Mouse (Mus musculus) liver, embryonic 16.5 days (tissue): ENCODE results near the gene Tac2. TPM values are rescaled to one million over a fixed set of nuclear protein-coding genes. Genes with fewer than 3 reads are reported as not detected.

Source experiments
- ATAC-seq: fragments of 200-750 bp; cut with Nextera tagmentation; 2 replicates; pipeline ENCODE4 v1.8.0; 2017; ENCODE audit warnings: low read depth, mild to moderate bottlenecking, moderate number of reproducible peaks, moderate library complexity
- H3K27ac ChIP-seq: fragments of 300-500 bp; sonication (generic); 2 replicates; pipeline ENCODE4 v1.5.1; 2014; ENCODE audit warnings: mild to moderate bottlenecking, low read length
- H3K27me3 ChIP-seq: fragments of 300-500 bp; sonication (generic); 2 replicates; pipeline ENCODE4 v1.6.1; 2014; ENCODE audit warnings: low read depth, low read length, mixed read lengths; ENCODE audit not compliant: control insufficient read depth, insufficient read depth
- H3K36me3 ChIP-seq: fragments of 300-500 bp; sonication (generic); 2 replicates; pipeline ENCODE4 v1.6.1; 2014; ENCODE audit warnings: mild to moderate bottlenecking; ENCODE audit not compliant: control insufficient read depth, insufficient read depth
- H3K4me1 ChIP-seq: fragments of 300-500 bp; sonication (generic); 2 replicates; pipeline ENCODE4 v1.6.1; 2014; ENCODE audit warnings: low read depth, low read length, mixed read lengths; ENCODE audit not compliant: control insufficient read depth
- H3K4me2 ChIP-seq: fragments of 300-500 bp; sonication (generic); 2 replicates; pipeline ENCODE4 v1.6.1; 2014; ENCODE audit warnings: low read depth, low read length, mixed read lengths
- H3K4me3 ChIP-seq: fragments of 300-500 bp; sonication (generic); 2 replicates; pipeline ENCODE4 v1.5.1; 2014; ENCODE audit warnings: low read depth, mild to moderate bottlenecking, low read length
- H3K9ac ChIP-seq: fragments of 300-500 bp; sonication (generic); 2 replicates; pipeline ENCODE4 v1.6.1; 2014; ENCODE audit warnings: low read depth, low read length
- H3K9me3 ChIP-seq: fragments of 300-500 bp; sonication (generic); replicated peaks from 2 replicates; pipeline ENCODE4 v1.6.1; 2016; ENCODE audit warnings: low read length; ENCODE audit not compliant: control insufficient read depth
- WGBS: fragments of 180-500 bp; shearing (Covaris S2); extraction: QIAGEN DNeasy Blood & Tissue Kit; methylation state at CpG from one replicate; pipeline ENCODE4 v1.1.7; 2014; ENCODE audit not compliant: insufficient replicate concordance; 5-methylcytosine and 5-hydroxymethylcytosine counted together
- polyA plus RNA-seq: library from polyadenylated mRNA; unstranded; fragments of >200 nt; fragmentation: Nextera tagmentation; extraction: Ambion mirVana; gene quantifications from 2 replicates; pipeline ENCODE4 v1.2.1, GENCODE M21; 2015

Gene Tac2
- polyA plus RNA-seq, 1 experiment from 2014 or later = 11.3 TPM

DNA sequence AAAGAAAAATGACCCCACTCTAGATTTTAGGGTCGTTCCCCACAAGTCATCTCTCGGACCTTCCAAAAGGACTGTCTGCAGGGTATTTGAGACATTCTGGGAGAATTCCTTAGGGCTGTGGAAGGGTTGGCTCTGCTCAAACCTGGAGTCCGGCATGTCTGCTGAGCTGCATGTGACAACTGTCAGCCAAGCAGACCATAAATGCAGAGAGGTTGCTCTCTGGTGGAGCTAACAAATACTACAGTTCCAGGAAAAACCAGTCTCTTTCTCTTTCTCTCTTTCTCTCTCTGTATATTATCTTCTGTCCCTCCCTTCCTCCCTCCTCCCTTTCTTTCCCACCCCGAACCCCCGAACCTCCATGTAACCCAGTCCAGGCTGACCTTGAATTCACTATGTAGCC lies 10.2 kb downstream of the Tac2 start:
- H3K36me3 ChIP-seq = no peaks in the 10 kb centered on the region
- H3K4me1 ChIP-seq = peaks cover 68% of the 10 kb centered on the region
- H3K4me2 ChIP-seq = no peak overlapping the region

GRCm38 (mm10) chr10:127736266-127736665 lies 12.0 kb downstream of the Tac2 start:
- H3K4me2 ChIP-seq = no peak overlapping the region
- H3K9me3 ChIP-seq = no peaks in the 10 kb centered on the region; the same call in 1 of the 2 replicates
- no peak for ATAC-seq
- H3K36me3 ChIP-seq = no peaks in the 10 kb centered on the region
- H3K27me3 ChIP-seq = no peaks in the 10 kb centered on the region
- no peak overlapping the region for H3K9ac ChIP-seq
- no peak overlapping the region for H3K4me3 ChIP-seq
- H3K27ac ChIP-seq = no peak overlapping the region
- WGBS = 29% methylated on average over 2 of the region's 2 CpGs
- peaks cover 56% of the 10 kb centered on the region for H3K4me1 ChIP-seq

More for the DNA sequence above, 10.2 kb downstream of the Tac2 start:
- no peak overlapping the region for H3K4me3 ChIP-seq
- no peak for ATAC-seq
- no peak overlapping the region; the same call in 1 of the 2 replicates for H3K9ac ChIP-seq
- H3K27ac ChIP-seq = no peak overlapping the region
- 22% methylated on average over 5 of the region's 5 CpGs for WGBS
- no peaks in the 10 kb centered on the region for H3K27me3 ChIP-seq
- H3K9me3 ChIP-seq = no peaks in the 10 kb centered on the region; the same call in 1 of the 2 replicates

GRCm38 (mm10) chr10:127736916-127737315 lies 12.6 kb downstream of the Tac2 start:
- no peaks in the 10 kb centered on the region; the same call in 1 of the 2 replicates for H3K9me3 ChIP-seq
- H3K4me2 ChIP-seq = no peak overlapping the region
- no peaks in the 10 kb centered on the region for H3K27me3 ChIP-seq
- peaks cover 54% of the 10 kb centered on the region for H3K4me1 ChIP-seq
- H3K36me3 ChIP-seq = peaks cover 2% of the 10 kb centered on the region
- no peak overlapping the region for H3K4me3 ChIP-seq
- H3K9ac ChIP-seq = no peak overlapping the region
- WGBS = 24% methylated on average over 4 of the region's 4 CpGs
- no peak for ATAC-seq
- H3K27ac ChIP-seq = peak overlapping the region; percentile 27; the same call in 1 of the 2 replicates

GRCm38 (mm10) chr10:127737552-127737951 lies 13.3 kb downstream of the Tac2 start:
- Histone ChIP-seq H3K9me3 (no peaks in the 10 kb centered on the region; the same call in 1 of the 2 replicates), H3K4me2 (peak overlapping the region; percentile 16; the same call in 1 of the 2 replicates), H3K9ac (no peak overlapping the region), H3K36me3 (peaks cover 9% of the 10 kb centered on the region), H3K27me3 (no peaks in the 10 kb centered on the region), H3K4me1 (peaks cover 50% of the 10 kb centered on the region), H3K27ac (peak overlapping the region; percentile 60; the same call in 1 of the 2 replicates), H3K4me3 (no peak overlapping the region)
- 19% methylated on average over 2 of the region's 2 CpGs for WGBS
- no peak for ATAC-seq

GRCm38 (mm10) chr10:127738151-127738882 lies 14.0 kb downstream of the Tac2 start:
- Histone ChIP-seq H3K9me3 (no peaks in the 10 kb centered on the region; the same call in 1 of the 2 replicates), H3K27ac (peak overlapping the region; percentile 84), H3K27me3 (no peaks in the 10 kb centered on the region), H3K36me3 (peaks cover 16% of the 10 kb centered on the region), H3K4me2 (peak overlapping the region; percentile 86), H3K4me1 (peaks cover 48% of the 10 kb centered on the region), H3K9ac (peak overlapping the region; percentile 28; the same call in 1 of the 2 replicates), H3K4me3 (peak overlapping the region; percentile 75)
- ATAC-seq = peak; percentile 40
- 26% methylated on average over 13 of the region's 13 CpGs for WGBS

DNA sequence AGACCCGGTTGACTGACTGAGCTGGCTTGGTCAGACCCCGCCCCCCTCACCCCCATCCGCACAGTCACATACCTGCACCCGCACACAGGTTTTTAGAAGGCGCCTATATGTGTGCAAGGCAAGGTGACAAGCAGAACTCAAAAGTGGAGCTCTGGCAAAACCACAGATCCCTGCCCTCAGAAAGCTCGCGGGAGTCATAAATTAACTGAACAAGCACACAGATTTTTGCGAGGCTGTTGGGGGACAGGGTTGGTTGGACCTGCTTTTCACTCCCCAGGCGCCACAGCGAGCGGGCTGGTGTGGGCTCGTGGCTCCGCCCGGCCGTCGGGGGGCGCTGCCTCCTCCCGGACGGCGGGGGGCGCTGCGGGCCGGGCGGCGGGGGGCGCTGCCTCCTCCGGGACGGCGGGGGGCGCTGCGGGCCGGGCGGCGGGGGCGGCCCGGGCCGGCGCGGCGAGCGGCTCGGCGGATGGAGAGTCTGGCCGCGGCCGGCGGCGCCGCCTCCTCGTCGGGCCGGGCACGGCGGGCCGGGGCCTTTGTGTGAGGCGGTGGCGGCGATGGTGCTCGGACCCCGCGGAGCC lies 14.9 kb downstream of the Tac2 start, which contains the start of gene Zbtb39:
Gene Zbtb39 (plus strand): TSS at position 456 of the 578 bp plus-strand sequence.
- H3K36me3 ChIP-seq = peaks cover 25% of the 10 kb centered on the region
- H3K4me1 ChIP-seq = peaks cover 40% of the 10 kb centered on the region
- H3K4me3 ChIP-seq = peak within 1 kb of the TSS; percentile 75
- peak within 1 kb of the TSS; percentile 85 for H3K9ac ChIP-seq
- H3K9me3 ChIP-seq = no peaks in the 10 kb centered on the region; the same call in 1 of the 2 replicates
- peak within 1 kb of the TSS; percentile 84 for H3K27ac ChIP-seq
- H3K4me2 ChIP-seq = peak within 1 kb of the TSS; percentile 86
- ATAC-seq = peak; percentile 72
- 1% methylated on average over 42 of the region's 61 CpGs for WGBS
- no peaks in the 10 kb centered on the region for H3K27me3 ChIP-seq

DNA sequence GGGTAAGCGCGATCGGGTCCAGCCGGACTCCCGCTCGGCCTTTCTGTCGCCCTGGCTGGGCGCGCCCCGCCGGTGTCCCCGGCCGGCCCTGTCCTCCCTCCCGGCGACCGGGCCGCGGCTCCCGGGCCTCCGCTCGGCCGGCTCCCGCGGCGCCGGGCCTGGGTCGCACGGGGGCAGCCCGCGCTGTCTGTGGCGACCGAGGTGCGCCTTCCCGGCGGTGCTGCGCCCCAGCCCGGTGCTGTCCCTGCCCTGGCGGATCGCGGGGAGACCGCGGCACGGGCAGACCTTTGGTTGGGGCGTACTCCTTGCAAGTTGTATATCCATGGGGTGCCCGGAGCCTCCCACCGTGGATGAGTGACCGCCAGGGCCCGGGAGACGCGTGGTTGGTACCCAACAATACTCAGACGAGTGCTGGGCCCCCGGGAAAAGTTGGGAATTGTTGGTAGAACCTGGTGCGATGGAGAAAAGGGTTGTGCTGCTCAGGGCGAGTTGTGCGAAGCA lies 15.4 kb downstream of the Tac2 start:
- under 1% methylated on average over 53 of the region's 55 CpGs for WGBS
- peaks cover 36% of the 10 kb centered on the region for H3K4me1 ChIP-seq

GRCm38 (mm10) chr10:127744661-127745060 lies 20.4 kb downstream of the Tac2 start:
- WGBS = 67% methylated on average over 5 of the region's 5 CpGs
- peaks cover 33% of the 10 kb centered on the region for H3K36me3 ChIP-seq
- no peak overlapping the region for H3K4me2 ChIP-seq
- H3K4me3 ChIP-seq = no peak overlapping the region
- ATAC-seq = no peak
- H3K9me3 ChIP-seq = no peaks in the 10 kb centered on the region
- H3K4me1 ChIP-seq = peaks cover 8% of the 10 kb centered on the region
- H3K27ac ChIP-seq = no peak overlapping the region
- H3K27me3 ChIP-seq = no peaks in the 10 kb centered on the region
- no peak overlapping the region for H3K9ac ChIP-seq

More for the DNA sequence above, 15.4 kb downstream of the Tac2 start:
- Histone ChIP-seq H3K4me2 (peak overlapping the region; percentile 86), H3K9me3 (no peaks in the 10 kb centered on the region; the same call in 1 of the 2 replicates), H3K4me3 (peak overlapping the region; percentile 75), H3K27ac (peak overlapping the region; percentile 70), H3K36me3 (peaks cover 30% of the 10 kb centered on the region), H3K27me3 (no peaks in the 10 kb centered on the region), H3K9ac (peak overlapping the region; percentile 85)
- ATAC-seq = peak; percentile 25
